Mouse (Mus musculus) heart, embryonic 14.5 days (tissue): ENCODE results near the gene Dab1. TPM values are rescaled to one million over a fixed set of nuclear protein-coding genes. Genes with fewer than 3 reads are reported as not detected.

Experiments used
- ATAC-seq: fragments of 200-750 bp; cut with Nextera tagmentation; 2 replicates; pipeline ENCODE4 v1.8.0; 2017; ENCODE audit warnings: low read depth, moderate TSS enrichment; ENCODE audit not compliant: insufficient number of reproducible peaks, insufficient read depth, low FRiP score
- H3K27ac ChIP-seq, 2 experiments: fragments of 200-500 bp in 1 of 2; fragments of 300-500 bp in 1 of 2; sonication (generic) in 1 of 2; replicated peaks in 1 of 2; 2 replicates each; pipeline ENCODE4 v1.5.1; 2012 to 2014; ENCODE audit warnings: low read depth in 2 of 2, low read length in 2 of 2, control low read depth in 1 of 2, mild to moderate bottlenecking in 1 of 2, mixed read lengths in 1 of 2; ENCODE audit not compliant: control insufficient read depth in 1 of 2, insufficient read depth in 1 of 2
- H3K27me3 ChIP-seq: fragments of 300-500 bp; sonication (generic); 2 replicates; pipeline ENCODE4 v1.6.1; 2014; ENCODE audit warnings: mild to moderate bottlenecking, low read length, control low read depth; ENCODE audit not compliant: control insufficient read depth, insufficient read depth
- H3K36me3 ChIP-seq: fragments of 300-500 bp; sonication (generic); 2 replicates; pipeline ENCODE4 v1.6.1; 2014; ENCODE audit warnings: mild to moderate bottlenecking, control low read depth, low read length, mixed read lengths; ENCODE audit not compliant: control insufficient read depth, insufficient read depth
- H3K4me1 ChIP-seq, 2 experiments: fragments of 200-500 bp in 1 of 2; fragments of 300-500 bp in 1 of 2; sonication (generic) in 1 of 2; 2 replicates each; pipeline ENCODE4 v1.6.1; 2012 to 2014; ENCODE audit warnings: low read length in 2 of 2, control low read depth in 1 of 2, mixed read lengths in 1 of 2; ENCODE audit not compliant: control insufficient read depth in 2 of 2, insufficient read depth in 2 of 2
- H3K4me2 ChIP-seq: fragments of 300-500 bp; sonication (generic); 2 replicates; pipeline ENCODE4 v1.6.1; 2014; ENCODE audit warnings: mild to moderate bottlenecking, low read length
- H3K4me3 ChIP-seq, 2 experiments: fragments of 200-500 bp in 1 of 2; fragments of 300-500 bp in 1 of 2; sonication (generic) in 1 of 2; 2 replicates each; pipeline ENCODE4 v1.5.1; 2012 to 2014; ENCODE audit warnings: low read length in 2 of 2, mild to moderate bottlenecking in 2 of 2, control low read depth in 1 of 2, low read depth in 1 of 2, moderate library complexity in 1 of 2; ENCODE audit not compliant: control insufficient read depth in 1 of 2, insufficient read depth in 1 of 2
- H3K9ac ChIP-seq: fragments of 300-500 bp; sonication (generic); 2 replicates; pipeline ENCODE4 v1.6.1; 2014; ENCODE audit warnings: mild to moderate bottlenecking, low read length
- H3K9me3 ChIP-seq: fragments of 300-500 bp; sonication (generic); 2 replicates; pipeline ENCODE4 v1.6.1; 2016; ENCODE audit warnings: low read length, control low read depth; ENCODE audit not compliant: control insufficient read depth
- WGBS: fragments of 180-500 bp; shearing (Covaris S2); extraction: QIAGEN DNeasy Blood & Tissue Kit; methylation state at CpG from one replicate; pipeline ENCODE4 v1.1.7; 2014; 5-methylcytosine and 5-hydroxymethylcytosine counted together
- polyA plus RNA-seq: library from polyadenylated mRNA; unstranded; fragments of >200 nt; fragmentation: Nextera tagmentation; extraction: Ambion mirVana; gene quantifications from 2 replicates; pipeline ENCODE4 v1.2.1, GENCODE M21; 2014

The Dab1 gene
- polyA plus RNA-seq, result 0.49 and 0.99 TPM in 2 replicates

- Histone ChIP-seq H3K4me2 (peak within 1 kb of the TSS; percentile 61), H3K27ac (no peak within 1 kb of the TSS), H3K9ac (no peak within 1 kb of the TSS), H3K4me1 (no peaks in the 10 kb centered on the region; a peak in 1 of 4 replicates), H3K9me3 (no peaks in the 10 kb centered on the region), H3K4me3 (peak within 1 kb of the TSS; percentile 11 to 28), H3K36me3 (no peaks in the 10 kb centered on the region), H3K27me3 (peaks cover 63% of the 10 kb centered on the region)
- no peak for ATAC-seq
- WGBS, result 1% methylated on average over 40 of the region's 41 CpGs
These were observed at the start of gene Dab1 for GRCm38 (mm10) chr4:103619321-103619945. Gene Dab1, plus strand, starts transcription at chr4:103619359.

DNA sequence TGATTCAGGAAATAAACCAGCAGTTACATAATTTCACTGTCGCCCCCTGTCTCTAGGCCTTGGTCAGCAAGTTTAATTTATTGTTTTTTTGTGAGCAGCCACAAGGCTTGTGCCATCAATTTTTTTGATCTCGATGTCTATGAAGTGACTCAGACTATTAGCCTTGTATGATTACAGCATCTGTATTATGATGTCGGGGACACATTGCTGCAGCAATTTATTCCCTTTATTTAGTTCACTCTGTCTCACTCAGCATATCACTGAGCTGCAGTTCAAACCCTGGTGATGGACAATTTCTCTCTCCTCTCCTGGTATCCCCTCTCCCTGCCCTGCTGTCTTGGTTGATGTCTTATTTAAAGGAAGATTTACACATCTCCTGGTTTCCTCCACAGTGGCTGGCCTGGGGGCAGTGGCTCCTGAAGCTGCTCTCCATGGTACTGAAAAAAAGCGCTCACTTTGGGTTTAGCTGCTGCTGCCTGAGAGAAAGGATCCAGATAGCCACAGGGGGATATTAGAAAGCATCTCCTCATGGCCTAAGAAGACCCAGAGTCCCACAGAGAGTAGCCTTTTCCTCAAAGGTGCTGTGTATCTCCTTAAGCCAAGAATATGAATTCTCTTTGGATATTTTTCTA, 47.3 kb upstream of the Dab1 start:
- Histone ChIP-seq H3K9me3 (no peaks in the 10 kb centered on the region), H3K27ac (no peak overlapping the region), H3K27me3 (no peaks in the 10 kb centered on the region), H3K4me3 (no peak overlapping the region), H3K4me2 (no peak overlapping the region), H3K9ac (no peak overlapping the region), H3K4me1 (no peaks in the 10 kb centered on the region), H3K36me3 (no peaks in the 10 kb centered on the region)
- no peak for ATAC-seq
- 57% methylated on average over 4 of the region's 4 CpGs for WGBS

DNA sequence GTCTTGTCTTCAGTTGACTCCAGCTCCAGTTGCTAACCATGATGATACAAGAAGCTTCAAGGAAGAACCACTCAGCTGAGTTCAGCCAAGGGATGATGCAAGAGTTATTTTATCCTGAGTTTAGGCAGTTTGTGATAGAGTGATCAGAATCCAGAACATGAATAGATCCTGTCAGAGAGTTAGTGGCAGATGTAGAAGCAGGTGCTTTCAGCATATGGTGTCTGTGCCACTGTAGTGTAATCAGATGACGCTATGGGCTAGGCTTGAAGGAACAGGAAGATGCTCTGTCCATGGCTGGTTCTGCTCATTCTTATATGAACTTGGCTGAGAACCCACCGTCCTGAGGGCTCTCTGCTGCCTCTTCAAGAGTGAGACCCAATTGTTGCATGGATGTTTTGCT, 43.6 kb upstream of the Dab1 start:
- Histone ChIP-seq H3K27me3 (no peaks in the 10 kb centered on the region), H3K4me3 (no peak overlapping the region), H3K4me2 (no peak overlapping the region), H3K27ac (no peak overlapping the region), H3K9ac (no peak overlapping the region), H3K4me1 (no peaks in the 10 kb centered on the region), H3K9me3 (no peaks in the 10 kb centered on the region), H3K36me3 (no peaks in the 10 kb centered on the region)
- 67% methylated on average over 2 of the region's 2 CpGs for WGBS
- ATAC-seq, result no peak

DNA sequence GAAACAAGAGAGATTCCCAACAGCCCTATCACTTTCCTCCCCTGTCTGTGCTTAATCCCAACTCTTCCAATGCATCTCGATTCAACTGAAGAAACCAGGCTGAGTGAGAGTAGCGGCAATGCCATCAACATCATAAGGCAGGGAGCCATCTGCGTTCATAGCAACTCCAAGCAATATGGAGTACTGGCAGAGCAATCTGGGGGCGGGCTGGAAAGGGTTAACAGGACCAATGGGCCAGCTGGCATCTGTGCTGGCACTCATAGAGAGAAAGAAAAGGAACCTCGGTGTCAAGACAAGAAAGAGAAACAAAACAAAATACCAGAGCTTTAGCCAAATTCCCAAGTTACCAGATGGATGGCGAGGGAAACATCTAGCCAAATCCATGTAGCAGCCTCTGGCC, 42.9 kb upstream of the Dab1 start:
- no peaks in the 10 kb centered on the region for H3K9me3 ChIP-seq
- no peaks in the 10 kb centered on the region for H3K27me3 ChIP-seq
- H3K4me2 ChIP-seq, result no peak overlapping the region
- H3K4me3 ChIP-seq, result no peak overlapping the region
- no peak overlapping the region for H3K9ac ChIP-seq
- no peak for ATAC-seq
- H3K36me3 ChIP-seq, result no peaks in the 10 kb centered on the region
- 74% methylated on average over 6 of the region's 6 CpGs for WGBS
- H3K4me1 ChIP-seq, result no peaks in the 10 kb centered on the region
- no peak overlapping the region for H3K27ac ChIP-seq

DNA sequence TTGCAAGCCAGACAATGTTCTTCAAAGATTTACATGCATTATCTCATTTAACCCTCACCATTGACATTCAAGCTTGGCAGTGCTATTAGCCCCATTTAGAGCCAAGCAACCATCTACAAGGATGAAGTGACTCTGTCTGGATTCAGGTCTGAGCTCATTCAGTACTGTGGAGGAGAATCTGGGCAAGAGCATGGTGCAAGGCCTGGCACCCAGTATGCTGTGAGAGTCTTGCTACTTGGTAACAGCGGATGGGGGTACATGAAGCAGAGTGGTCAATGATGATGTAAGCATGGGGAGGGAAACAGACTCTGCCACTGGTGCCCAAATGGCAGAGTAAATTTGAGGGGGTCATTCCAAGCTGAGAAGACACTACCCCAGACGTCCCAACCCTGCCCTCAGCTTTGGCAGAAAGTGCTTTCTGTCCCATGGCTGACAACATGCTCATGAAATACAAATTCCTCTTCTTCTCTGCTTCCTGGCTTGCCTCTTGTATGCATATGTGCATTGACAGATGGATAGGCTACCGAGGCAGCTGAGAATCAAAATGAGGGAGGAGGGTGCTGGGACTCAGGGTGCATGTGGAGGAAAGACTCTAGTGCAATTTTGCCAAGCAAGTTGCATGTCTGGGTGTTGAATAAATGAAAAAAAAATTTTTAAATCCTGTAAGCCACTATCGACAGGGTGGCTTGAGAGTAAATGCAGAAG, 41.9 kb upstream of the Dab1 start:
- Histone ChIP-seq H3K27me3 (no peaks in the 10 kb centered on the region), H3K9ac (no peak overlapping the region), H3K4me2 (no peak overlapping the region), H3K4me3 (no peak overlapping the region), H3K36me3 (no peaks in the 10 kb centered on the region), H3K9me3 (no peaks in the 10 kb centered on the region), H3K27ac (no peak overlapping the region), H3K4me1 (no peaks in the 10 kb centered on the region)
- ATAC-seq, result no peak
- 70% methylated on average over 4 of the region's 4 CpGs for WGBS

DNA sequence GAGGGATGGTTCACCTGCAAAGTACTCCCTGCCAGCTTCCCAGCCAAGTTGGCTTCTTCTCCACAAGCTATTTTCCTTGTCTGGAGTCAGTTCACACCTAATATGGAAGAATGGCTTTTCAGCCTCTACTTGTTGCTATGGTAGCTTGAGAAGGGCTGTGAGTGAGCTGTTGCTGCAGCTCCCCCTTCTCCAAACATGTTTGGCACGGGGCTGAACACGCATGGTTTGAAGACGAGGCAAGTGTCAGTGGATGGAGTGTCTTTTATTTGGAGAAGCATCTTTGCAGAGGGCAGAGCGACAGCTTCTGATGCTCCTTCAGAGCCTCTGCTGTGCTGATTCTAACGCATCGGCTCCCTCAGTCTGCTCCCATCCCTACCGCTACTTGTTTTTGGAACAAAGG, 41.3 kb upstream of the Dab1 start:
- WGBS, result 72% methylated on average over 7 of the region's 7 CpGs
- no peak for ATAC-seq
- H3K27ac ChIP-seq, result no peak overlapping the region

DNA sequence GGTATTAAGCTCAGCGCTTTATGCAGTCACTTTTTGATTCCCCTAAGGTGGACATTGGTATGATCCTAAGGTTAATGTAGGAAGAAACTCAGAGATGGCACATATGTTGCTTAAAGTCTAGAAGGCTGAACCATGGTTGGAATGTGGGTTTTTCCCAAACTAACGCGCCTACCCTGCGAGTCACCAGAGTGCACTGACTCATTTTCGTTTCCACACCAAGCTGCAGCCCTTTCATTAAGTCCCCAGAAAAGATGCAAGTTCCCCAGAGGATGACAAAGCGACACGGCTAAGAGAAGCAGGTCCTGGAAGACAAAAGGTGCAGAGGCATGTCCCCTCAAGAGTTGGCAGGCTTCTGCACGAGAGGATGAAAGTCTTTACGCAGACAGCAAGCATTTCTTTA, 39.1 kb upstream of the Dab1 start:
- no peak overlapping the region for H3K27ac ChIP-seq
- ATAC-seq, result no peak
- H3K4me1 ChIP-seq, result no peaks in the 10 kb centered on the region
- H3K27me3 ChIP-seq, result no peaks in the 10 kb centered on the region
- H3K4me3 ChIP-seq, result no peak overlapping the region
- H3K4me2 ChIP-seq, result no peak overlapping the region
- WGBS, result 78% methylated on average over 9 of the region's 9 CpGs
- H3K36me3 ChIP-seq, result no peaks in the 10 kb centered on the region
- H3K9me3 ChIP-seq, result no peaks in the 10 kb centered on the region
- no peak overlapping the region for H3K9ac ChIP-seq

More for the DNA sequence above, 41.3 kb upstream of the Dab1 start:
- Histone ChIP-seq H3K9me3 (no peaks in the 10 kb centered on the region), H3K36me3 (no peaks in the 10 kb centered on the region), H3K4me2 (no peak overlapping the region), H3K27me3 (no peaks in the 10 kb centered on the region), H3K4me3 (no peak overlapping the region), H3K9ac (no peak overlapping the region), H3K4me1 (no peaks in the 10 kb centered on the region)
